Mouse (Mus musculus): ENCODE data around the gene Camsap2. TPM values are rescaled to one million over a fixed set of nuclear protein-coding genes. Genes with fewer than 3 reads are reported as not detected.

Gene Camsap2
- polyA plus RNA-seq, 1 experiment from 2014 or later, result 23.6 TPM

DNA sequence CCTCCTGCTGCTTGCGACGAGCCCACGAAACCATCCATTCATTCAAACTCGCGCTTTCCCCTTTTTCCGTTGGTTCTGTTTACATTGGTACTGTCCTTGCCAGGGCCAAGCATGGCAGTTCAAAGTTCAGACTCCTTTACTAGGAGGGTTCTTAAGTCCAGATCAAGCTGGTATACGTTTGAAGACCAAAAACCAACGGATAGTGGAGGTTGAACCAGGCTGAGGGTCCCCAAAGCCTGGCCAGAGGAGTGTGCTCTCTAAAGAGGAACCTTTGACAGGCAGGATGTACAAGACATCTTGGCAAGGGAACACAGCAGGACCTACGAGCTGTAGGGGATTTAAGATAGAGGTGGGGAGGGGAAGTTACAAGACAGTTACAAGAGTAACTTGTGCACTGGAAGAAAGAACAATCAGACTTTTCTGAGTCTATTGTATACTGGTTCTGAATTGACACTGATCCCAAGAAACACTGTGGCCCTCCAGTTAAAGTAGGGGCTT is 111.3 kb downstream of the Camsap2 start:
- 1% methylated on average over 9 of the region's 9 CpGs for WGBS
- Histone ChIP-seq H3K27me3 (replicated peaks; ENCODE audit: control insufficient read depth, insufficient read depth, low read length) (no peaks in the 10 kb centered on the region), H3K9me3 (ENCODE audit: control insufficient read depth, low read length) (no peaks in the 10 kb centered on the region), H3K4me3 (ENCODE audit: low read length) (peak overlapping the region; percentile 61), H3K4me2 (ENCODE audit: low read length) (peak overlapping the region; percentile 90), H3K27ac (ENCODE audit: low read depth, low read length) (no peak overlapping the region; the same call in 1 of the 2 replicates), H3K4me1 (ENCODE audit: control insufficient read depth, insufficient read depth, low read depth, low read length) (peaks cover 21% of the 10 kb centered on the region), H3K36me3 (ENCODE audit: control insufficient read depth, insufficient read depth, low read length) (no peaks in the 10 kb centered on the region), H3K9ac (ENCODE audit: low read depth, low read length) (peak overlapping the region; percentile 71)
- ATAC-seq, result peak; percentile 5; the same call in 1 of the 2 replicates

- 3% methylated on average over 40 of the region's 51 CpGs for WGBS
- peaks cover 25% of the 10 kb centered on the region for H3K4me1 ChIP-seq (ENCODE audit: control insufficient read depth, insufficient read depth, low read depth, low read length)
- peak within 1 kb of the TSS; percentile 90 for H3K4me2 ChIP-seq (ENCODE audit: low read length)
- H3K36me3 ChIP-seq (ENCODE audit: control insufficient read depth, insufficient read depth, low read length), result no peaks in the 10 kb centered on the region
- no peaks in the 10 kb centered on the region for H3K27me3 ChIP-seq (replicated peaks; ENCODE audit: control insufficient read depth, insufficient read depth, low read length)
- H3K4me3 ChIP-seq (ENCODE audit: low read length), result peak within 1 kb of the TSS; percentile 61
- peak; percentile 76 for ATAC-seq
- H3K9me3 ChIP-seq (ENCODE audit: control insufficient read depth, low read length), result no peaks in the 10 kb centered on the region
- peak within 1 kb of the TSS; percentile 71 for H3K9ac ChIP-seq (ENCODE audit: low read depth, low read length)
- no peak within 1 kb of the TSS; the same call in 1 of the 2 replicates for H3K27ac ChIP-seq (ENCODE audit: low read depth, low read length)
Observed at GRCm38 (mm10) chr1:136233892-136234594, 111.9 kb downstream of the Camsap2 start, which contains the start of gene Inava. Gene Inava, minus strand, starts transcription at chr1:136234264.

DNA sequence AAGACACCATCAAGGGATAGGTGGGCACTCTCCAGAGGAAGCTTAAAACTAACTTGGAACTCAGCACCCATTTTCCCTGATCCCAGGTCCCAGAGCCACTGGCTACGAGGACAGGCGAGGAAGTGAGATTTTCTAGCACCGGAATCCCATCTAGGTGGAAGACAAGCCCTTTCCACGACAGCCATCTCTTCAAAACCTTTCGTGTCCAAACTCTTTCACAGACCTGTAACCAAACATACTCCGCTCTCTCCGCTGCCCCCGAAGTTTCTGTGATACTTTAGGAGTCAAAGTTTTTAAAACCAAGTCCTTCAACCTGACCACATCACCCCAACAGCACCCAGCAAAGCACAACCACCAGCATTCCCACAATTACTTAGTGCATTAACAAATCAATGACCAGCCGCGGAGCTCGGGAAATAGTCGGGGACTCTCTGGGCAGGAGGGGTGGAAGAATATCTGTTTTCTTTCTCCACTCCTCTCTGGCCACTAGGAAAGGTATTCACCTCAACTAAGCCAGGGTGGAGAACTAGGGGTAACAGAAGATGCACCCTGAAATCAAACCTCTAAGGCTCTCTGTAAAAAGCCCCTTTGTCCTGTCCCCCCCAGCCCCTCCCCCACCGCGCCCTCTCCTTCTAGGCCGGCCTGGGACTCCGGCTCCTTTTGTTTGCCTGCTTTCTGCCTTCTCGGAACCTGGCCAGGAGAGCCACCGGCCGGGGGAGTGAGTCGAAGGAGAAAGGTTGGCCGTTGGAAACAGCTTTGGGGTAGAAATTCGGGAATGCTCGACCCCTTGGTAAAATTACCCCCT is 112.7 kb downstream of the Camsap2 start:
- H3K4me1 ChIP-seq (ENCODE audit: control insufficient read depth, insufficient read depth, low read depth, low read length), result peaks cover 29% of the 10 kb centered on the region
- H3K4me3 ChIP-seq (ENCODE audit: low read length), result peak overlapping the region; percentile 61
- no peaks in the 10 kb centered on the region for H3K9me3 ChIP-seq (ENCODE audit: control insufficient read depth, low read length)
- H3K27me3 ChIP-seq (replicated peaks; ENCODE audit: control insufficient read depth, insufficient read depth, low read length), result no peaks in the 10 kb centered on the region
- H3K27ac ChIP-seq (ENCODE audit: low read depth, low read length), result no peak overlapping the region
- H3K36me3 ChIP-seq (ENCODE audit: control insufficient read depth, insufficient read depth, low read length), result no peaks in the 10 kb centered on the region
- ATAC-seq, result no peak
- H3K4me2 ChIP-seq (ENCODE audit: low read length), result peak overlapping the region; percentile 90
- peak overlapping the region; percentile 71 for H3K9ac ChIP-seq (ENCODE audit: low read depth, low read length)
- under 1% methylated on average over 23 of the region's 23 CpGs for WGBS

GRCm38 (mm10) chr1:136232285-136232926 is 113.5 kb downstream of the Camsap2 start:
- Histone ChIP-seq H3K27me3 (replicated peaks; ENCODE audit: control insufficient read depth, insufficient read depth, low read length) (no peaks in the 10 kb centered on the region), H3K4me3 (ENCODE audit: low read length) (peak overlapping the region; percentile 61), H3K27ac (ENCODE audit: low read depth, low read length) (no peak overlapping the region), H3K4me2 (ENCODE audit: low read length) (peak overlapping the region; percentile 90), H3K36me3 (ENCODE audit: control insufficient read depth, insufficient read depth, low read length) (no peaks in the 10 kb centered on the region), H3K4me1 (ENCODE audit: control insufficient read depth, insufficient read depth, low read depth, low read length) (peaks cover 29% of the 10 kb centered on the region), H3K9ac (ENCODE audit: low read depth, low read length) (peak overlapping the region; percentile 71; the same call in 1 of the 2 replicates), H3K9me3 (ENCODE audit: control insufficient read depth, low read length) (no peaks in the 10 kb centered on the region)
- 3% methylated on average over 9 of the region's 9 CpGs for WGBS
- ATAC-seq, result no peak

GRCm38 (mm10) chr1:136231596-136231995 is 114.3 kb downstream of the Camsap2 start:
- Histone ChIP-seq H3K4me2 (ENCODE audit: low read length) (peak overlapping the region; percentile 90), H3K4me1 (ENCODE audit: control insufficient read depth, insufficient read depth, low read depth, low read length) (peaks cover 29% of the 10 kb centered on the region), H3K27me3 (replicated peaks; ENCODE audit: control insufficient read depth, insufficient read depth, low read length) (no peaks in the 10 kb centered on the region), H3K9me3 (ENCODE audit: control insufficient read depth, low read length) (no peaks in the 10 kb centered on the region), H3K27ac (ENCODE audit: low read depth, low read length) (no peak overlapping the region), H3K36me3 (ENCODE audit: control insufficient read depth, insufficient read depth, low read length) (no peaks in the 10 kb centered on the region), H3K4me3 (ENCODE audit: low read length) (0 out of 2 replicates have a peak overlapping the region, but pooled peaks have one; percentile 3), H3K9ac (ENCODE audit: low read depth, low read length) (no peak overlapping the region)
- ATAC-seq, result no peak
- 7% methylated on average over 6 of the region's 6 CpGs for WGBS

- H3K4me2 ChIP-seq (ENCODE audit: low read length), result peak overlapping the region; percentile 13; the same call in 1 of the 2 replicates
- no peak overlapping the region for H3K27ac ChIP-seq (ENCODE audit: low read depth, low read length)
- peaks cover 33% of the 10 kb centered on the region for H3K4me1 ChIP-seq (ENCODE audit: control insufficient read depth, insufficient read depth, low read depth, low read length)
- H3K9me3 ChIP-seq (ENCODE audit: control insufficient read depth, low read length), result no peaks in the 10 kb centered on the region
- no peaks in the 10 kb centered on the region for H3K27me3 ChIP-seq (replicated peaks; ENCODE audit: control insufficient read depth, insufficient read depth, low read length)
- H3K4me3 ChIP-seq (ENCODE audit: low read length), result no peak overlapping the region
- H3K36me3 ChIP-seq (ENCODE audit: control insufficient read depth, insufficient read depth, low read length), result no peaks in the 10 kb centered on the region
- WGBS, result 45% methylated on average over 11 of the region's 11 CpGs
- ATAC-seq, result no peak
- H3K9ac ChIP-seq (ENCODE audit: low read depth, low read length), result peak overlapping the region; percentile 20
Observed at GRCm38 (mm10) chr1:136230201-136230600, 115.7 kb downstream of the Camsap2 start.

- Histone ChIP-seq H3K4me2 (ENCODE audit: low read length) (no peak overlapping the region), H3K4me1 (ENCODE audit: control insufficient read depth, insufficient read depth, low read depth, low read length) (peaks cover 34% of the 10 kb centered on the region), H3K27ac (ENCODE audit: low read depth, low read length) (no peak overlapping the region), H3K27me3 (replicated peaks; ENCODE audit: control insufficient read depth, insufficient read depth, low read length) (no peaks in the 10 kb centered on the region), H3K9me3 (ENCODE audit: control insufficient read depth, low read length) (no peaks in the 10 kb centered on the region), H3K9ac (ENCODE audit: low read depth, low read length) (no peak overlapping the region), H3K4me3 (ENCODE audit: low read length) (no peak overlapping the region), H3K36me3 (ENCODE audit: control insufficient read depth, insufficient read depth, low read length) (no peaks in the 10 kb centered on the region)
- 20% methylated on average over 6 of the region's 6 CpGs for WGBS
- no peak for ATAC-seq
Observed at GRCm38 (mm10) chr1:136229040-136229373, 116.9 kb downstream of the Camsap2 start.

DNA sequence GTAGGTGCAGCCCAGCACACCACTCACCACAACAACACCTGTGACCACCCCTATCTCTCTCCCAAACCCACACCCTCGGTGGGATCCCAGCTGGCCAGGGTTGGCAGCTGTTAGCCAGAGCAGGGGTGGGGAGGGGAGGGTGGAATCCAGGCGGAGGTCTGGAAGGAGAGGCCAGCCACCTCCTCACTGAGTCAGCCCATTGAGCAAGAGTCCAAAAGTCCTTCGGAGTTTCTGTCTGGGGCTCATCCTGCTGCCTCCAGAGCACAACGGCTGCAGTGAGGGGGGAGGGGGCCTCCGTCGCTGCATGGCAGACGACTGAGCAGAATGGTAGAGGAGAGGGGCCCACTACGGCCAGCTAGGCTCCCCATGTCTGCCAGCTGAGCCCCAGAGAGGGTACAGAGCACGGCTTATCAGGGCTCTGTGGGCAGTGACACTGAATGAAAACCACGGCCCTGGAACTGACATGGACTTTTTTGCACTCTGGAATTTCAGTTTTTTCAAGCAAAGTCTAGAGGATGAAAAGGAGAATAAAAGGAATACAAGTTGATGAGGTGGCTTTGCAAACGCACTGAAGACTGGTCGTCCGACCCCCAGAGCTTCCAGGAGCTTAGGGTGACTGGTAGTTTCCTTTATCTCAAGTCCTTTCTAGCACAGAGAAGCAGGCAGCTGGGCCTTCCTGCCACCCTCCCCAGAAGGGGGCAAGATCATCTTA is 117.4 kb downstream of the Camsap2 start:
- Histone ChIP-seq H3K4me1 (ENCODE audit: control insufficient read depth, insufficient read depth, low read depth, low read length) (peaks cover 32% of the 10 kb centered on the region), H3K9me3 (ENCODE audit: control insufficient read depth, low read length) (no peaks in the 10 kb centered on the region), H3K36me3 (ENCODE audit: control insufficient read depth, insufficient read depth, low read length) (no peaks in the 10 kb centered on the region), H3K4me2 (ENCODE audit: low read length) (0 out of 2 replicates have a peak overlapping the region, but pooled peaks have one; percentile 18), H3K27me3 (replicated peaks; ENCODE audit: control insufficient read depth, insufficient read depth, low read length) (no peaks in the 10 kb centered on the region), H3K4me3 (ENCODE audit: low read length) (no peak overlapping the region), H3K27ac (ENCODE audit: low read depth, low read length) (no peak overlapping the region), H3K9ac (ENCODE audit: low read depth, low read length) (no peak overlapping the region)
- 9% methylated on average over 13 of the region's 13 CpGs for WGBS
- ATAC-seq, result 0 out of 2 replicates have a peak, but pooled peaks have one; percentile 16

All from hindbrain, embryonic 16.5 days (tissue).